Mouse (Mus musculus) forelimb bud, embryonic 11.5 days (tissue): ENCODE data around the gene Myrip.
A peak's percentile ranks its signal among the peaks of the same experiment; 100 is the strongest.

Experiments used
- DNase-seq: peaks from one replicate; pipeline ENCODE4 v3.0.0-alpha.2; 2012; ENCODE audit warnings: low read depth, low spot score

The Myrip gene

GRCm38 (mm10) chr9:120338172-120338571, 36.9 kb downstream of the Myrip start:
- DNase-seq: no peak

- DNase-seq: peak; percentile 32
Measured at GRCm38 (mm10) chr9:120339975-120340695, 38.8 kb downstream of the Myrip start.

- DNase-seq: no peak
Measured at GRCm38 (mm10) chr9:120343123-120343790, 41.9 kb downstream of the Myrip start.

GRCm38 (mm10) chr9:120345651-120346151, 44.4 kb downstream of the Myrip start:
- no peak for DNase-seq

GRCm38 (mm10) chr9:120349145-120349544, 47.8 kb downstream of the Myrip start:
- DNase-seq: no peak

DNA sequence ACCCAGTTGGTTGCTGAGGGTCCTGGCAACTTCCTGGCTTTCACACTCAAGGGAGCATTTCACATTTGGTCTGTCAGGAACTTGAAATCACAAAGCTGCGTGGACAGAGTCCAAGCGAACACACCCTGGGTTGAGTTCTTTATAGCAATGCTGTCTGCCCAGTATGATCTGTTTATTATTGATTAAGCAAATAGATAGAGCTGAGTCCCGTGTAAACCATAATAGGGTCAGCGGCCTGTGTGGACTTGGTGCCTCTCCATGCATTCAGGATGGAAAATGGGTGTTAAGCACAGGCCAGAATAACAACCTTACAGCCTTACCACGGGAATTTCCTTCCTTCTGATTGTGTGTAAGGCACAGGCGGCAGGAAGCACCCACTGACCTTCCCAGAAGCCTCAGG, 49.0 kb downstream of the Myrip start:
- no peak for DNase-seq

GRCm38 (mm10) chr9:120351061-120351460, 49.7 kb downstream of the Myrip start:
- DNase-seq: no peak

DNA sequence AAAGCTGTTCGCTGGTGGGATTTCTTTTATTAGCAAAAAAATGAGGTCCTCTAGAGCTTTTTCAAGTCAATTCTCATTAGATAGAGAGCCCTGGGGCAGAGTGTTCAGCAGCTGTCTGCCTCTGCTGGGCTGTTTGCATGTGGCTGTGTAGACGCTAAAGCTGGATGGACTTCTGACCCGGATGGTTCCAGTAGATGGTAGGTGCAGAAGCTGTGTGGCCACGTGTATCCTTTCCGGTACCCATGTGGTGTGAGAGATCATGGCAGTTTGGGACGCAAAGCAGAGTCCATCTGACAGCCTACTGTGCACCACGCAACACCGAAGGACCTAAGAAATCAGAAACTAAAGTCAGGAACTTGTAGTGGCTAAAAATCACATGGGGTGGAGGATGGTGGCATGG, 50.2 kb downstream of the Myrip start:
- DNase-seq: no peak

DNA sequence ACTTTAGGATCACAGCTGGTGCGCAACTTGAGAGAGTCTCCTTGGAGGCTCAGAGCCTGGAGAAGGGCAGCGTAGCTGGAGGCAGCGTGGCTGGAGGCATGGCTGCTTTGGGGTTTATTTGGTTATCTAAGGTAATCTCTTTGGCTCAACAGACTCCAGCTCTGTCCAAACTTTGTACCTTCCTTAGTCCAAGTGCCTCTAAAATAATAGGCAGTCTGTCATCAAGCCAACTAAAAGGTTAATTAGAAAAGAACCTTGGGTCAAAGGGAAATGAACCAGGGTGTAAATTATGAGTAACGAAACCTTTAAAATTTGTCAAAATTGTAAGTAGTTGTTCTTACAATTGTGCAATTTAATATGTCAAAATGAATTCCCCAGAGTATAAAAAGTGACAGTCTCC, 51.7 kb downstream of the Myrip start:
- no peak for DNase-seq

DNA sequence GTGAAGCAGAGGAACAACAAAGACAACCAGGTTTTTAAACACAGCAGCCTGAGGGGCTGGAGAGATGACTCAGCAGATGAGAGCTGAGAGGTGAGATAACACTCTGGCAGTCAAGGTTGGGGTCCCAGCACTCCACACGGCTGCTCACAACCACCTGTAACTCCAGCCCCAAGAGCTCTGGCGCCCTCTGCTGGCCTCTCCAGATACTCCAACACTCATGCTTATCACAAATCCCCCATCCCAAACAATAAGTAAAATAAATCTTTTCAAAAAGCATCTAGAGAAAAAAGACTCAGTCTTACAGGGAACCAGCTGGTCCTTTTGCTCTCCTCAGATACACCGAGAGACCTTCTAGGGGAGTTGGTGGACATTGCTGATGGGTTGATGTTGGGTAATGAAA, 52.7 kb downstream of the Myrip start:
- DNase-seq: no peak

DNA sequence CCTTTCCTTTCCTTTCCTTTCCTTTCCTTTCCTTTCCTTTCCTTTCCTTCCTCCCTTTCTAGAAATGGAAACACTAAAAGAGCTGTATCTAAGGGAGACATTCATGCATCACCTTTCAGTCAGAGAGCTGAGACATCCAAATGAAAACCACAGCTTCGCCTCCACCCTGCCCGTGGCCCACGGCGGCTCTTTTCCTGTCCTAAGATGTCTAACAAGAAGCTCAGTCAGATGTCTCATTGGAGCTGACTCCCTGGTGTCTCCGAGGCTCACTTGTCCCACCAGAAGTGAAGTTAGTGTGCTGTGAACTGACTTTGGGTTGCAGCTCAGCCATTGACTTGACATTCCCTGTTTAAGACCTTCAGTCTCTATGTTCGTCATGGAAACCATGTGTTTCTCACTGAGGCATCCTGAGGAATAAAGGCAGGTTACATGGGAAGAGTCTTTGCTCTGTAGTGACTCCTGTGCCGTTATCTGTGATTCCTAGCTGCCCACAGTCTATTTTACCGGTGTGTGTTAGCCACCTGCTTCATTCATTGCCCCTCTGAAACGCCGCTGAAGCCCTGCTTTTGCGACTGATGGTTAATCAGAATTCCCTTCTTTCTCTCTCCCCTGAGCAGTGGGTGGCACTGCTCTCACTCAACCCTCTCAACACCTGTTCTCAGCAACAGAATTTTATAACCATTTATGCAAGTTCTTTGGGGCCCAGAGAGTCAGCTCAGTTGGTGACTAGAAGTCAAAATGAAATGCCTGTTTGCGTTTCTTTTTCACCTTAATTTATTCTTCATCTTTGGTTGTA, 53.4 kb downstream of the Myrip start:
- no peak for DNase-seq

DNA sequence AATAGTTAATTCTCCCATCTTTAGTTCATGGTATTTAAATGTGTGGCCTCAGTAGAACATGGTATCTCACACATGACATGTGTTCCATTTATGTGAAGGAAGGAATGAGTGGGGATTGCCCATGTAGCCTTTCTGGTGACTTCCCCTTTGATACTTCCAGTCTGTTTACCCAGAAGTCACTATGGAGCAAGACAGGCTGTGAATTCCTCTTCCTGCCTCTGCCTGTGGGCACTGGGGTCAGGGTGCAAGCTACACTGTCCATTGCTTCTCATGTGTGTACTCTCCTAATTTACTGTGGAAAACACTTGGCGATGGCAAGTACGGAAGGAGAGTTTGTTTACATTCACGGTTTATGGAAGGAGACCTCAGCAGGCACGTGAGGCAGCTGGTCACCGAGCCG, 55.2 kb downstream of the Myrip start:
- DNase-seq: no peak

DNA sequence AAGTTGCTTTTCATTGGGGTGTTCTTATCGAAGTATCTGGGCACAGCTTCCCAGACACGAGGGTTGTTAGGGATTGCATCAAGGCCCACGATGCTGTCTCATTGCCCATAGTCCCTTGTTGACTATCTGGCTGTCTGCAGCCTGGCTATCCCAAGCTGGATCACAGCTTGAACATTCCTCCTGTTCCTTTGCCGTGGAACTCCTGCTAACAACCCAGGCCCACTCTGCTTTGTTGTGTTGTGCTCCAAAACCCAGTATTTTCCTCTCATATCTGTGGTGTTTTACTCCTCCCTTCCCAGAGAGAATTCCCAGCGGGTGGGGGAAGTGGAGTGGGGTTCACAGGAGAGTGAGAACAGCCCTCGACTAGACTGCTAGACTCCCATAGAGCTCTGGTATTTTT, 56.7 kb downstream of the Myrip start:
- DNase-seq: no peak

DNA sequence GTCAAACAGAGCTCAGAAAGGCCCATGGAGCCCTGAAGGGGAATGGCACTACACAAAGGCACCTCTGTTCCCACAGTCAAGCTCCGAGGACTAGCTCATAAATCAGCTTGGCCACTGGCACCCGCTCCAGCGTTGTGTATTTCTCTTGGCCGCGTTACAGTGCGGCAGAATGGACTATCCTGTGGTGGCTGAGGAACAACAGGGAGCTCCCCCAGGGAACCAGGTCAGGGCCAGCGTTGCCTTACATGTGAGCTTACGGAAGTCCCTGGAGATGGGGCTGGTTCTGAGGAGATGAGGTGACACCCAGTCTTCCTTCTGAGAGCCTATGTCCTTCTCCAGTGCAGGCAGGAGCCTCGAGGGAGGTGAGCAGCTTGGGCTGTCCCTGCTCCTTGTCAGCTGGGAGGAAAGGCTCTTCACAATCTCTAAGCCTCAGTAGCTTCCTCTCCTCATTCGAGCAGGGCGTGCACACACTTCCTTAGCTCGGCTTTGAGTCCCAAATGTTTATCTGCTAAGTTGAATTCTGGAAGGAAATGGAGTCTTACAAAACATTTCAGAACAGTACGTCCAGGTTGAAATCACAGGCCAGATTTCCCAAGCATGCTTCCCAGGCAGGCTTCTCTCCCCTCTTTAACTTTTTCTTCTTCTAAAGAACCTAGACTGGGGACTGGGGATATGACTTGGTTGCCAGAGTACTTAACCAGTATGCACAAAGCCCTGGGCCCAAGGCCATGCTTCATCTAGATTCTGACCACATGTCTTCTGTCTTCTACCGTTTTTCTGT, 59.3 kb downstream of the Myrip start:
- peak; percentile 38 for DNase-seq

DNA sequence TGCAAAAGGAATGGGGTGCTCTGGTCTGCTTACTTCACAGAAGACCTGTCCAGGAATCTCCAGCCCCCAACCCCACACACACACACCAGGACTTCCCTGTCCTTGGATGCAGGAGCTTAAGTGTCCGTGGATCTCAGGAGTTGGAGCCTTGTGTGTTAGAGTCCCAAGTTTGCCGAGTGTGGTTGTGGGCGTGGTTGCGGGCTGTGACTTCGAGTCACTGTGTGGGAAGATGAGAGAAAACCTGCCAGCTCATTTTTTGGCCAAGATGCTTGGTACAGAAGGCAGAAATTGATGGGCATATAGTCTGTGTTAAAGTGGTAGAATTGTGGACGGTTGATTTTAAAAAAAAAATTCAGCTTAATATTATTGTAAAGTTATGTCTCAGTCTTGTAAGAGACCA, 60.3 kb downstream of the Myrip start:
- DNase-seq: no peak

DNA sequence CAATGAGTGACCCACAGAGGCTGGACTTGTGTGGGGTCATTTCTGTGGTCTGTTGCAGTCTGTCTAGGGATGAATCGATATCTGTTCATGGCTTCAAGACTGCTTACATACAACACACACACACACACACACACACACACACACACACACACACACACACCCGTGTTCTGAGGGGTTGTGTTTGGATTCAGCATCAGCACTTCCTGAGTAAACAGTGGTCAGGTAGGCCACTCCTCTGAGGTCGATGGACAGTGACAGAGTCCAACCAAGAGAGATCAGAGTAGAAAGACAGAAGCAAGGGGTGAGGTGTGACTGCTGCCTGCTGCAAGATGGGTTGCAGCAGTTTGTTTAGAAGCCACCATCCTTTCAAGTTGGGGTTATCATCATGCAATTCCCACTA, 61.4 kb downstream of the Myrip start:
- DNase-seq: no peak

DNA sequence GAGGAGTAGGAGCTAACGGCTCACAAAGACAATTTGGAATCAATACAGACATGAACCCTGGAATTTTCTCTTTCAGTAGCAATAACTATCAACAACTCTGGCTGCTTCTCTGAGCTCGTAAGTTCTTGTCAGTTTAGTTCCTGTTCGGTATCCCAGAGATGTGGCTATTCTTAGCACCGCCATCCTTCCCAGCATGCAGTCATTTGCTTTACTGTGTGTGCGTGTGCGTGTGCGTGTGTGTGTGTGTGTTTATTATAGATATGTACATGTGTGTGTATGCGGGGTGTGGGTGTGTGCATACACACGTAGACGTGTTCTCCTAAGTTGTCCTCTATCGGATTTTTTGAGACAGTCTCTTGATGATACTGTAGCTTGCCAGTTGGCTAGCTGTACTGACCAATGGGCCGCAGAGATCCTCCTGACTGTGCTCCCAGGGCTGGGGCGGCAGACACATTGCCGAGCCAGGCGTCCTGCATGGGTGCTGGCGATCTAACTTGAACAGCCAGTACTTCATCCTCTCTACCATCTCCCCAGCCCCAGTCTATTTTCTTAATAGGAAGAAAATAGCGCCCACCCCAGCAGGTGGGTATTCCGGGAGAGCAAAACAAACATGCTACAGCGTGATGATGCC, 63.5 kb downstream of the Myrip start:
- no peak for DNase-seq

DNA sequence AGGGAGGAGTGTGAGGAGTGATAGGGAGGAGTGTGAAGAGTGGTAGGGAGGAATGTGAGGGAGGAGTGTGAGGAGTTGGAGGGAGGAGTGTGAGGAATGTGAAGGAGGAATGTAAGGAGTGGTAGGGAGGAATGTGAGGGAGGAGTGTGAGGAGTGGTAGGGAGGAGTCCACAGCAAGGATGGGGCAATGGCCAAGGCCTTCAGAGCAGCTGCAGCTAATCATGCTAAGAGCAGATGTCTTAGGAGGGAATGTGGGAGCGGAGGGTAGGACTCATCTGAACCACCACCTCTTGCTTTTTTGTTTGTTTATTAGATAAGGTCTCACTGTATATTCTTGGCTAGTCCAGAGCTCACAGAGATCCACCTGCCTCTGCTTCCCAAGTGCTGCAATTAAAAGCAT, 66.2 kb downstream of the Myrip start:
- DNase-seq: no peak

- DNase-seq: no peak
Measured at GRCm38 (mm10) chr9:120371633-120372032, 70.3 kb downstream of the Myrip start.

- DNase-seq: no peak
Measured at GRCm38 (mm10) chr9:120372347-120372746, 71.0 kb downstream of the Myrip start.

GRCm38 (mm10) chr9:120377726-120378125, 76.4 kb downstream of the Myrip start:
- DNase-seq: peak; percentile 67
